Mouse (Mus musculus): ENCODE data around the gene Dnajc6.

DNA sequence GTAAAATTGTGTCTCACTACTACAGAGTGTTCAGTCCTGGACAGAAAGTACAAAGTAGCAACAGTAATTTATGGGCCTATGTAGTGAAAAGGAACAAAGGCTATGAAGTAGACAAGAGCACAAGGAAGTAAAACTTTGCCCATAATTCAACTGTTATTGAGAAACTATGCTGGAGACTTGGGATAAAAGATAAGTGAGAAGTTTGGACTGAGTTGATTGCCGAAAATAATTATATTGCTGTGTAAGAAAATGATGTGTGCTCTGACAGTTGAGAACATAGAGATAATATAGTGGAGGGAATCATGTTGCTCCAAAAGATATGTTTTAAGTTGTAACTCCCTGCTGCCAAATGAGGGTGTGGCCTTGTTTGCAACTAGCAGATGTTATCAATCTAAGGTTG, 152.3 kb downstream of the Dnajc6 start:
- TF ChIP-seq CTCF (IDR thresholded peaks at IDR 0.05; ENCODE audit: control insufficient read depth, insufficient read depth, low read length) (no peak), POLR2A (IDR thresholded peaks at IDR 0.05; ENCODE audit: borderline replicate concordance, control insufficient read depth, low read depth, low read length) (no peak)
